Mouse (Mus musculus) layer of hippocampus, adult 11-12 months (tissue): Measurements from ENCODE around the gene Nfia.

Experiments used
- DNase-seq: peaks from one replicate; pipeline ENCODE4 v3.0.0; 2022; ENCODE audit warnings: low spot score

The Nfia gene

GRCm38 (mm10) chr4:97772641-97773040, at the start of gene Nfia:
Nfia (plus strand) TSS chr4:97772734.
- no peak for DNase-seq

- DNase-seq = no peak
These were observed 49.2 kb upstream of the Nfia start for GRCm38 (mm10) chr4:97723374-97723773.

- no peak for DNase-seq
These were observed 44.0 kb upstream of the Nfia start for GRCm38 (mm10) chr4:97728520-97728919.

GRCm38 (mm10) chr4:97729999-97730398, 42.5 kb upstream of the Nfia start:
- no peak for DNase-seq

- no peak for DNase-seq
These were observed 42.1 kb upstream of the Nfia start for GRCm38 (mm10) chr4:97730416-97730815.

- no peak for DNase-seq
These were observed 39.1 kb upstream of the Nfia start for GRCm38 (mm10) chr4:97733392-97733791.

- no peak for DNase-seq
These were observed 28.6 kb upstream of the Nfia start for GRCm38 (mm10) chr4:97743932-97744331.

GRCm38 (mm10) chr4:97745296-97746105, 27.0 kb upstream of the Nfia start:
- DNase-seq = peak; percentile 81

- no peak for DNase-seq
These were observed 26.2 kb upstream of the Nfia start for GRCm38 (mm10) chr4:97746106-97746900.

GRCm38 (mm10) chr4:97750401-97750800, 22.1 kb upstream of the Nfia start:
- DNase-seq = no peak

- DNase-seq = peak; percentile 94
These were observed 21.5 kb upstream of the Nfia start for GRCm38 (mm10) chr4:97751030-97751482.

- peak; percentile 40 for DNase-seq
These were observed 20.9 kb upstream of the Nfia start for GRCm38 (mm10) chr4:97751483-97752251.

- DNase-seq = no peak
These were observed 20.1 kb upstream of the Nfia start for GRCm38 (mm10) chr4:97752276-97753010.

- DNase-seq = no peak
These were observed 19.0 kb upstream of the Nfia start for GRCm38 (mm10) chr4:97753521-97753920.

GRCm38 (mm10) chr4:97754241-97754640, 18.3 kb upstream of the Nfia start:
- DNase-seq = no peak

GRCm38 (mm10) chr4:97757207-97757977, 15.1 kb upstream of the Nfia start:
- peak; percentile 70 for DNase-seq

- DNase-seq = peak; percentile 51
These were observed 14.5 kb upstream of the Nfia start for GRCm38 (mm10) chr4:97757978-97758461.

- no peak for DNase-seq
These were observed 13.9 kb upstream of the Nfia start for GRCm38 (mm10) chr4:97758661-97759060.

GRCm38 (mm10) chr4:97764616-97765015, 7.9 kb upstream of the Nfia start:
- no peak for DNase-seq

GRCm38 (mm10) chr4:97765341-97766020, 7.1 kb upstream of the Nfia start:
- no peak for DNase-seq
